Mouse (Mus musculus) C2C12 (cell line): Measurements from ENCODE around the gene Tenm4. TPM values are rescaled to one million over a fixed set of nuclear protein-coding genes. Genes with fewer than 3 reads are reported as not detected.

ENCODE experiments used
- H3K27me3 ChIP-seq: one replicate; pipeline ENCODE4 v1.6.1; 2011; ENCODE audit not compliant: control insufficient read depth, insufficient read depth, insufficient read length
- H3K36me3 ChIP-seq: one replicate; pipeline ENCODE4 v1.6.1; 2011; ENCODE audit not compliant: control insufficient read depth, insufficient read depth
- H3K4me3 ChIP-seq: one replicate; pipeline ENCODE4 v1.5.1; 2011; ENCODE audit warnings: mild to moderate bottlenecking, control low read depth; ENCODE audit not compliant: poor library complexity, insufficient read depth, severe bottlenecking
- H3K79me2 ChIP-seq: one replicate; pipeline ENCODE4 v1.6.1; 2011; ENCODE audit not compliant: control insufficient read depth, insufficient read depth
- H3K79me3 ChIP-seq: one replicate; pipeline ENCODE4 v1.6.1; 2011; ENCODE audit warnings: low read depth, control low read depth
- H3ac ChIP-seq: one replicate; pipeline ENCODE3; 2011; ENCODE audit warnings: low read depth; ENCODE audit not compliant: control insufficient read depth, insufficient read length
- CEBPB ChIP-seq: IDR thresholded peaks from one replicate; pipeline ENCODE4 v1.6.1; 2011; ENCODE audit warnings: low read depth, mild to moderate bottlenecking, control low read depth, moderate library complexity
- CTCF ChIP-seq: IDR thresholded peaks from one replicate; pipeline ENCODE4 v1.5.1; 2011; ENCODE audit not compliant: control insufficient read depth, insufficient read depth, insufficient read length
- FOSL1 ChIP-seq: IDR thresholded peaks from one replicate; pipeline ENCODE4 v1.8.0; 2011; ENCODE audit warnings: mild to moderate bottlenecking, low read length; ENCODE audit not compliant: poor library complexity, insufficient read depth, severe bottlenecking
- MAX ChIP-seq: IDR thresholded peaks from one replicate; pipeline ENCODE4 v1.6.1; 2011; ENCODE audit warnings: mild to moderate bottlenecking, control low read depth
- MYOD1 ChIP-seq: IDR thresholded peaks from one replicate; pipeline ENCODE4 v1.6.1; 2011; ENCODE audit warnings: low read depth; ENCODE audit not compliant: control insufficient read depth, insufficient read length
- MYOG ChIP-seq: IDR thresholded peaks from one replicate; pipeline ENCODE4 v1.6.1; 2011; ENCODE audit not compliant: control insufficient read depth, insufficient read length; ENCODE audit errors: extremely low read depth
- USF1 ChIP-seq: IDR thresholded peaks from one replicate; pipeline ENCODE4 v1.6.1; 2011; ENCODE audit warnings: low read depth, mild to moderate bottlenecking, control low read depth, moderate library complexity
- polyA plus RNA-seq: library from polyadenylated mRNA; unstranded; fragments of >200 nt; fragmentation: generic; extraction: Trizol; gene quantifications from one replicate; pipeline ENCODE4 v1.2.1, GENCODE M21; 2012; ENCODE audit warnings: missing spikeins

The Tenm4 gene
- polyA plus RNA-seq, 1 experiment, result 0.71 TPM

DNA sequence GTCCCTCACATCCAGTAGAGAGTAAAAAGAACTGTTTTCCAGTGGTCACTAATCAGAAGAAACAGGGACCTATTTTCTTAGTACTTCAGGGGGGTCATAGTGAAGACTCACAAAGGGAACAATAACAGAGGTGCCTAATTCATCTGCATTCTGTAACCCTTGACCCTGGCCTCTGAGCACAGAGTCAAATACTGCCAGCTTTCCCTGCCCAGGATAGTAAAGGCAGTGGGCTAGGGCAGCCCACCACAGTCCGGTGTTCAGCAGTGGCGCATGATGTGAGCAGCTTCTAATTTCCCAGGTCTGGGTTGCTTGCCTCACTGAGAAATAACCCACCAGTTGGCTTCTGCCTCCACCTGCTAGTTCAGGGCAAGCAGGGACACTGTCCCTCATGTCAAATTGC, 221.6 kb downstream of the Tenm4 start:
- Histone ChIP-seq H3K36me3 (no peaks in the 10 kb centered on the region), H3K79me3 (no peaks in the 10 kb centered on the region), H3K79me2 (no peaks in the 10 kb centered on the region), H3K4me3 (no peak overlapping the region), H3ac (no peak overlapping the region), H3K27me3 (no peaks in the 10 kb centered on the region)
- no peak for TF ChIP-seq MYOG
- TF ChIP-seq MAX, result no peak
- no peak for TF ChIP-seq CTCF
- no peak for TF ChIP-seq FOSL1
- TF ChIP-seq CEBPB, result no peak
- no peak for TF ChIP-seq MYOD1
- no peak for TF ChIP-seq USF1

DNA sequence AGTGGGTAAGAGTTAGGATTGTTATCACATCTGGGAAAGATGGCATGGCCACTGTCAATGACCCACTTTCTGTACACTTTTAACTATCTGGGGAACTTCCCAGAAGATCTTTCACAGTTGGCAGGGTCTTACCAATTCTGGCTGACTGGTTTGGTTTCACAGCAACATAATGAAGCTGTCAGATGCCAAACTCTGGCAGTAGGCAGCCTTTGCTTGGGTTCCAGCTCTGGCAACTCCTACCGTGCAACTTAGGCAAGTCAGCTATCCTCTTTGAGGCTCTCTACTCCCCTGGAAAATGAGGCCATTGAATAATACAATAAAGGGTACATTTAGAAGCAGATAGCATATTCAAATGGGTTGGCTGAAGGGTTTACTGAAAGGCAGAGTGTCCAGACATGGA, 226.9 kb downstream of the Tenm4 start:
- Histone ChIP-seq H3K36me3 (no peaks in the 10 kb centered on the region), H3K79me2 (no peaks in the 10 kb centered on the region), H3K27me3 (no peaks in the 10 kb centered on the region), H3K79me3 (no peaks in the 10 kb centered on the region), H3K4me3 (no peak overlapping the region), H3ac (no peak overlapping the region)
- no peak for TF ChIP-seq CTCF
- no peak for TF ChIP-seq CEBPB
- no peak for TF ChIP-seq USF1
- no peak for TF ChIP-seq MYOD1
- TF ChIP-seq MAX, result no peak
- no peak for TF ChIP-seq MYOG
- no peak for TF ChIP-seq FOSL1

DNA sequence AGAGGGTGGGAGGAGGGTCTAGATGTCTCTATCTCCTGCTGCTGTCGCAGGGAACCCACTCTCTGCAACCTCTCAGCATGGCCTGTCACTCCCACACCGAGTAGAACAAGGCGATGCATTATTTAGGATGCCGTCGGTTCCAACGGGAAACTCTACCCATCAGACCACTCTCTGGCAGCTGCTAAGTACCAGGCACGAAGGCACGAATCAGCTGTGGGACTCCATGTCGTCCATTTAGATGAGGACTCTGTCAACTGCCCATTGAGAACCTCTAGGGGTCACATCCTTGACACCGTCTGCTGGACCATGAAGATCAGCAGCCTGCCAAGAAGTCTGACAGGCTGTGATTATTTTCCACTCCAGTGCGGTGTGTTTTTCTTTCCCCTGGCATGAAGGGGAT, 229.4 kb downstream of the Tenm4 start:
- no peak for TF ChIP-seq MAX
- TF ChIP-seq USF1, result no peak
- no peak for TF ChIP-seq MYOG
- no peak for TF ChIP-seq FOSL1
- no peak for TF ChIP-seq CTCF
- no peak for TF ChIP-seq CEBPB
- no peak for TF ChIP-seq MYOD1
- H3ac ChIP-seq, result no peak overlapping the region

DNA sequence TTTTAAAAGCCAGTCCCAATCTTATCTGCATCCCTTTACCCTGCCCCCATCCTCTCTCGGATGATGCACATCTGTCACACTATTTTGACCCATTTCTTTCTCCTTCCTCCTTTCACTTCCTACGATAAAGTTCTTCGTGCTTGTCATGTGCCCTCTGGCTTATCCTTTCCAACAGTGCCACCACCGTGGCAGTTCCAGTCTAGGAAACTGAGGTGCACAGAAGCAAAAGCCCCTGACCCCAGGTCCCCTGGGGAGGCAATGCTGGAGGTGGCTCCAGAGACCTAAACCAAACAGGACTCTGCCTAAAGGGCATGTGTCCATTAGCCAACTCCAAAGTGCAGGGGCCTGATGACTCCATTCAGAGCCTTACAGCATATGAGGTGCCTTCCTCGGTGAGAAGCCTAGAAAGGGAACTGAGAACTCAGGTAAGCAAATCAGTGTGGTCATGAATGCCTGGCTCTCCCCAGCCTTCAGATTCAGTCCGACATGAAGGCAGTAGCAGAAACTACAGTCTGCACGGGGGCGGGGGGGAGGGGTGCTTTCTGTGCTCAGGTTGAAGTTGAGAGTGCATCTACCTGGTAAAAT, 235.7 kb downstream of the Tenm4 start:
- no peaks in the 10 kb centered on the region for H3K79me3 ChIP-seq
- H3K36me3 ChIP-seq, result no peaks in the 10 kb centered on the region
- TF ChIP-seq USF1 (no peak), FOSL1 (no peak), CTCF (no peak), MYOD1 (no peak), MYOG (no peak), MAX (no peak), CEBPB (no peak)

More for the DNA sequence above, 229.4 kb downstream of the Tenm4 start:
- Histone ChIP-seq H3K36me3 (no peaks in the 10 kb centered on the region), H3K4me3 (no peak overlapping the region), H3K27me3 (no peaks in the 10 kb centered on the region), H3K79me2 (no peaks in the 10 kb centered on the region), H3K79me3 (no peaks in the 10 kb centered on the region)

DNA sequence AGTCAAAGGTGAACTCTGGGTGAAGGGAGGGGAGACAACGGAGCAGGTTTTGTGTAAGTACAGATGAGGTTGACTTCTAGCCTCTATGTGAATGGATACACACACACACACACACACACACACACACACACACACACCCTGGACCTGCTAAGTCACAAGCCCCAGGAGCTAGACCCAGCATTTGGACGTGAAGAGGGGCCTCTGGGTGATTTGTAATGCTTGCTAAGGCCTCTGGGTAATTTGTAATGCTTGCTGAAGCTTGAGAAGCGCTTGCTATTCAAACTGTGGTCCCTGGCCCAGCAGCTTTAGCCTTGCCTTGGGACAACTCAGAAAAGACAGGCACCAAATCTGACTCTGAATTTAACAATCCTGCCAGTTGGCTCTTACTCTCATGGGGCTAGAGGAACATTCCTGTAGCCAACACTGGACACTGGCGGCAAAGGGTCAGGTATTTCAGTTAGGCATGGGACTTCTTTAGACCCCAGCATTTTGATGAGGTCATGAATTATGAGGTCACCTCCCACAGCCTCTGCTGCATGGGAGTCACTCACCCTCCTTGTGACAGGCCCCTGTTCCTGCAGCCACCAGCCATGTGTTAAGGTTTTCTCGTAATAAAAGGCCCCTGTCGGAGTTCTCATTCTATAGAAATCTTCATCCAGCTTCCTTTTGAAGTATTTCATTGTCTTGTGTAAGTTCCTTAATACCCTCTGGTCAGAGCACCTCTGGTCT, 237.3 kb downstream of the Tenm4 start:
- Histone ChIP-seq H3K79me3 (no peaks in the 10 kb centered on the region), H3K27me3 (no peaks in the 10 kb centered on the region), H3K36me3 (no peaks in the 10 kb centered on the region), H3K4me3 (no peak overlapping the region), H3K79me2 (no peaks in the 10 kb centered on the region), H3ac (no peak overlapping the region)
- TF ChIP-seq MAX (no peak), USF1 (no peak), CTCF (no peak), CEBPB (no peak), MYOD1 (no peak), MYOG (no peak), FOSL1 (no peak)

More for the DNA sequence above, 235.7 kb downstream of the Tenm4 start:
- no peaks in the 10 kb centered on the region for H3K79me2 ChIP-seq
- no peak overlapping the region for H3K4me3 ChIP-seq
- no peak overlapping the region for H3ac ChIP-seq
- H3K27me3 ChIP-seq, result no peaks in the 10 kb centered on the region
